Mouse (Mus musculus) ES-CJ7 (cell line): ENCODE measurements around the gene Ggt5.

Source experiments
- DNase-seq: peaks from one replicate; pipeline ENCODE4 v3.0.0; 2011; ENCODE audit warnings: low read depth, low spot score

The Ggt5 gene

DNA sequence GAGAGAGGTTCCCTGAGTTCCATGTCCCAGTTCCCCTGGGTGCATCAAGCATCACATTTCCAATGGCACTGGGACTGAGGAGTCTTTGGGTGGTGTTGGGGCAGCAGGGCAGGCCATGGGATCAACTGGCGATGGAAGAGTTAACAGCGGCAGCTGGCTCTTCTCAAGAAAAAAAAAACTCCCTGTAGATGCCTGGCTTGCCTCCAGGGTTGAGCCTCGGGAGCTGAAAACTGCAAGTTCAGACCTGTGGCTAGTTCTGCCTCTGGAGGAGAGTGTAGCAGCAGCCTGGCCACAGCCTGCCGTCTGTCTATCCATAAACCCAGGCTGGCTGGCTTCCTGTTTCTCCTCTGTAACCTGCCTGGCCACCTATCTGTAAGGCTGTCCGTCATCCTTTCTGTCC lies at the start of gene Ggt5:
Ggt5 (plus strand) TSS at position 212 of the 400 bp plus-strand sequence.
- no peak for DNase-seq

- no peak for DNase-seq
Measured at GRCm38 (mm10) chr10:75547901-75548300, 41.2 kb upstream of the Ggt5 start.

DNA sequence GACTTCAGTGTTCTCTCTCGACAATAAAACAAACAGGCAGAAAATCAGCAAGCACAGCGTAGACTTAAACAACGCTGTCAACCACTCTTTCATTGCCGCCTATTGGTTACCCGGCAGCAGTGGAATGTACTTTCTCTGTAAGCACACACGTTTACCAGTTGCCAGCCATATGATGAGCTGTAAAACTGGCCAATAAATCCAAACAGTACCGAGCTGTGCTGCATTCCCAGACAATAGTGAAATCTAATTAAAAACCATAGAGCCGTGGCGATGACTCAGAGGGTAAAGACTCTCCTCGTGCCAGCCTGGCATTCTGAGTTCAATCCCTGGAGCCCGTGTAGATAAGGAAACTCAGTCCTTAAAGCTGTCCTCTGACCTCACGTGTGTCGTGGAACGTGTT lies 40.7 kb upstream of the Ggt5 start:
- DNase-seq: no peak

GRCm38 (mm10) chr10:75549886-75550285 lies 39.3 kb upstream of the Ggt5 start:
- DNase-seq: no peak

DNA sequence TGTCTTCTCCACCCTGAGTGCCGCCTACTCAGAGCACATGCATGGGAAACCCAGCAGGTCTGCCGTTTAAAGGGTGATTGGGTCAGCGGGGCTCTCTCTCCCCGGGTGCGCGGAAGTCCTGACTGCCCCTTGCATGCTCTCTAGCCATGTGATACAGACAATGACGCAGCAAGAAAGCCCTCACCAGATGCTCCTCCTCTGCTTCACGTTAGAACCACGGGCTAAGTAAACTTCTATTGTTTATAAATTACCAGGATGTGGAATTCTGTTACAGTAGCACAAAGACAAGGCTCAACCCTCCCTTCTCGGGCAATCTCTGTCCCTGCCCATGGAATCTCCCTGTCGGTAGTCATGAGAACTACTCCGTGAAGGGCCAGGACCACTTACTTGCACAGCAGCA lies 38.0 kb upstream of the Ggt5 start:
- DNase-seq: peak; percentile 28

- no peak for DNase-seq
Measured at GRCm38 (mm10) chr10:75552106-75552505, 37.0 kb upstream of the Ggt5 start.

GRCm38 (mm10) chr10:75552701-75553450 lies 36.3 kb upstream of the Ggt5 start:
- DNase-seq: no peak

- DNase-seq: no peak
Measured at GRCm38 (mm10) chr10:75554090-75554489, 35.0 kb upstream of the Ggt5 start.

- DNase-seq: no peak
Measured at GRCm38 (mm10) chr10:75555557-75555956, 33.6 kb upstream of the Ggt5 start.

- DNase-seq: no peak
Measured at GRCm38 (mm10) chr10:75556026-75556425, 33.1 kb upstream of the Ggt5 start.

DNA sequence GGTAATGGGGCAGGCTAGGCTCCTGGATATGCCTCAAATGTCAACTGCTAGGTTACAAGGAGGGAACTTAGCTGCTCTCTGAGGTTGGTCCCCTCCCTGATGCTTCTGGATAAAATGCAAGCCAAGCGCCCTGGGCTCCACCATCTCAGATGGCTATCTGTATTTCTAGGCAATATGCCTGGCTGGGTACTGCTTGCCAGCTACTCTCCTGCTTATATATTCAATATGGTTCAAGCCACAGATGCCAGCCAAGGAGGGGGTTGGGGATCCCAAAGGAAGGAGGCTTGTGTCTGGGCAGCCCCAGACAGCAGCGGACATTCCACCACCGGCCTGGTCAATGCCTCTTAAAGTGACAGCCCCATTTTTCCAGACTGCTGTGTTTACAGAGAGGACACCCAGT lies 30.6 kb upstream of the Ggt5 start:
- no peak for DNase-seq

DNA sequence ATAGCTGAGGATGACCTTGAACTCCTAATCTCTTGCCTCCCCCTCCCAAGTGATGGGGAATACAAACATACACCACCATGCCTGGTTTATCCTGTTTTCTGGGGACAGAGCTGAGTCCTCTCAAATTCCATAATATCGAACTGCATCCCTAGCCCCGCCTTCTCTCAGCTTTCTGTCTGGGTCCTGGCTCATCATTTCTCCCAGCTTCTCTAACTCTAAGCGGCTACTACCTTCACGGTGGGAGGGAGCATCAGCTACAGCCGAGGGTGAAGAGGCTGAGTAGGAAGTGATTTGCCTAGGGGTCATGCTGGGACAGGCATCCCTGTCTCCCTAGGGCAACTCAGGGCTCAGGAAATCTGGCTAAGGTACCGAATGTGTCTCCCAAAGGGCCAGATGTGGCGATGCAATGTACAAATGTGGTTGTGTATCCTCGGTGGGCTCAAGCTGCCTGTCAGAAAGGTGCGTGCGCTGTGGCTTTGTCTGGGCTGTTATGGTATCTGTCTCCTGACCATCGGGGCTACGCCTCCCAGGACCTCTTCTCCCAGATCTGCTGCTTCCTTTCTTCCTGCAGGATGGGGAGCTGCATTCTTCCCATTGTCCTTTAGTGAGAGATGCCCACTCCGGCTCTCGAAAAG lies 30.0 kb upstream of the Ggt5 start:
- DNase-seq: no peak

DNA sequence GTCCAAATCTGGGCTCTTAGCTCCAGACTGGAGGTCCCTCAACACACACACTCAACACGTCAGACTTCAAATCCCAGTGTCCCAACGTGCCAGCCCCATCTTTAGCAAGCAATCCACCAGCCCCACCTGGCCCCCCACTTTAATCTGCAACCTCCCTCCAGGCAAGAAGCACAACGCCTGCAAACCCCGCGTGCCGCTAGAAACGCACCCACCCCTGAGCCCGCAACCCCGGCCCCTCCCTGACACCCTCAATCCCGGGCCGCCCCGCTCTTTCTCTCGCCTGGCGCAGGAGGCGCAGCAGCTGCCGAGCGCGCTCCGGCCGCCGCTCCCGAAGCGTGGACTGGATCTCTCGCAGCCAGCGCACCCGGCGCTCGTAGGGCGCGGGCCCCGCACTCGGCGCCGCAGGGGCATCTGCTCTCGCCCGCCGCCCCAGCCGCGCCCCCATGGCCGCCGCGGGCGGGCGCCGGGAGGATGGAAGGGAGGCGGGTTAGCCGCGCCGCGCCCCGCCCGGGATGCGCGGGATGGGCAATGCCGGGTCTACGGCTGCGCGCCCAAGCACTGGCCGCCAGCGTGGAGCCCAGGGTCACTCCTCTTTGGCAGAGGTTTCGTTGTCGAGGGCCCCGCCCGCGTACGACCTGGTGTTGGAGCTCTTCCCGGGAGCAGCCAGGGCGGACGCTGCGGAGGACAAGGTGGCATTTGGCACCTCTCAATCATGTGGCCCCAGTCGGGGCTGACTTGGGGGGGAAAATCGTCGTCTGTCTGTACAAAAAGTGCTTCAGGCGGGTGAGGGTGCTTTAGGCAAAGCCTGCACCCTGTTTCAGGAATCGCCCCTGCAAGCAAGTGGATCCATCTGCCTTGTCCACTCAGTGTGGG lies 29.2 kb upstream of the Ggt5 start, which contains the start of gene Lrrc75b:
Lrrc75b (minus strand) TSS at position 655 of the 873 bp plus-strand sequence.
- DNase-seq: no peak

GRCm38 (mm10) chr10:75560549-75560899 lies 28.6 kb upstream of the Ggt5 start:
- DNase-seq: no peak

DNA sequence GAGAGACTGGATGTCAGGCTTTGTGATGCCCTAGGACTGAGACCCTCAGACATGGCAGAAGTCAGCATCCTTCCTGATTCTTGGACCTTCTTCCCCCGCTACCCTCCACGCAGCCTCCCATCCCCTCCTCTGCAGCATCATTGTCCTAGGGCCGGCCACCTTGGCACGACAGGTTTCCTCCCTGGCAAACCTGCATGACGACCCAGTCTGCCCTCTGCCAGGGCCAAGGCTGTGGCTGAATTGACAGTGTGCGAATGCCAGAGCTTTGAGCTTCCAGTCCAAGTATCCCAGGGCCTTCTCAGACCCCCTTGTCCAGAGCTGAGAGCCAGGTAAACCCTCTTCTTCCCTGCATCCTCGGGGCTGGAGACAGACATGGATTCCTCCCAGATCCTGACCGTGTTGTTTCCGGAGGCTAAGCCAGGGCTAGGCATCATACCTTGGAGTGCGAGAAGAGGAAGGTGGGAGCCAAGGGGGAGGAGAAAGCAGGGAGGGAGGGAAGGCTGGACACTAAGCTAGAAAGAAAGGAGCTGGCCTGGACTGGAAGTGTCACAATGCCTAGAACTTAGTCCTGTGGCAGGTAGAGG lies 28.0 kb upstream of the Ggt5 start, which contains the start of gene Ggt1:
Ggt1 (plus strand) TSS at position 534 of the 584 bp plus-strand sequence.
- no peak for DNase-seq

GRCm38 (mm10) chr10:75562596-75562995 lies 26.5 kb upstream of the Ggt5 start:
- DNase-seq: peak; percentile 51

DNA sequence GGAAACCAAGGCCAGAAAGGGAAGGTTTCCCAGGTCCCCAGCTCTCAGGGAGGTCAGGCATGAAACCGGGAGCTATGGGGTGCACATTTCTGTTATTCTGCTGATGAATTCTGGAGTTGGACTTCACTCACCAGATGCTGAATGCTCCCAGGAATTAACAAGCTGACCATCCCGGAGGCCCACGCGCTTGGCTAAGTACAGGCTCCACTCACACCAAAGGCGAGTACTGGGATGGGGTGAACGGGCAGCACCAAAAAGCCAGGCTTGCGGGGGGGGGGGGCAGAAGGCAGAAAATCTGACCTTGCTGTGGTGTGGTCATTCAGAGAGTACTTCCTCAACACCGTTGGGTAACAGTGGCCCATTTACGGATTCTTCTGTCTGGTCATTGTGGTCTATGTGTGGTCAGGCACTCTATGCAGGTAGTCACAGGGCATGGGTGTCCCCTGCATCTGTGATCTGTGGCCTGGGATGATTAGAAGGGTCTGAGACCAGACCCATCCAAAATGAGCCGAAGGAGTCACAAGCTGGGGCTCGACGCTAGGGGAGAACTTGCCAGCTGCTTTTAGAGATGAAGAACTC lies 24.4 kb upstream of the Ggt5 start:
- no peak for DNase-seq

DNA sequence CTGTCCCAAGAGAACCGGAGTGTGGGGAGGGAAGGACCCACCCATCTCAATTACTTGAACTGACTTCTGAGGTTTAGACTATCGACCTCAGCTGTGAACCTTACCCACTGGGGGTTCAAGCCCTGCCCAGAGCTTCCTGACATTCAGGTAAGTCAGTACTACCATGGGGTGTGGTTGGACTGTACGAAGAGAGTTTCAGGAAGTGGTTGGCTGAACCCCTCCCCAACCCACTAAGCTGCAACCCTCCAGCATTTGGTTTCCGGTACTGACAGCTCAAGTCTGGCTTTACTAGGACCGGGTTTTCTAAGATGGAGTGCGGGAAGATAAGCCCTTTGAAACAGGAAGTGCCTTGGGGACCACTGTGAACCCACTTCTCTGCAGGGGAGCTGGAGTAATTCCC lies 23.7 kb upstream of the Ggt5 start:
- peak; percentile 68 for DNase-seq

DNA sequence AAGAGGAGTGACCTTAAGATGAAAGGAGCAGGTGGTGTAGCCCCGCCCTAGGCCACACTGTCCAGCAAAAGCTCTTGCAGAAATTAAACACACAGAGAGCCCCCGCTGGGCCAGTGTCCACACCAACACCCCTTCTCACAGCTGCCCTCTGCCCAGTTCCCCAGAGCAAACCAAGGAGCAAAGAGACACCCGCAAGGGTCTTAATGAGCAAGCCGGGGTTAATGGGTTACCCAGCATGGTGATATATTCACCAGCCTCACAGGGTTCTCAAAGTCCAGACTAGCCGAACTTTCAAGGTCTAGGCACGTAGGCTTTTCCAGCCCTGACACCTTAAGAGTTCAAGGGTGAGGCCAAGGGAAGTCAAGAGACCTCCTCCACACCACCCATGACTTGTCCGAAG lies 23.2 kb upstream of the Ggt5 start:
- DNase-seq: peak; percentile 38

- DNase-seq: peak; percentile 58
Measured at GRCm38 (mm10) chr10:75566321-75566720, 22.8 kb upstream of the Ggt5 start.

GRCm38 (mm10) chr10:75566765-75567164 lies 22.4 kb upstream of the Ggt5 start:
- DNase-seq: peak; percentile 35

DNA sequence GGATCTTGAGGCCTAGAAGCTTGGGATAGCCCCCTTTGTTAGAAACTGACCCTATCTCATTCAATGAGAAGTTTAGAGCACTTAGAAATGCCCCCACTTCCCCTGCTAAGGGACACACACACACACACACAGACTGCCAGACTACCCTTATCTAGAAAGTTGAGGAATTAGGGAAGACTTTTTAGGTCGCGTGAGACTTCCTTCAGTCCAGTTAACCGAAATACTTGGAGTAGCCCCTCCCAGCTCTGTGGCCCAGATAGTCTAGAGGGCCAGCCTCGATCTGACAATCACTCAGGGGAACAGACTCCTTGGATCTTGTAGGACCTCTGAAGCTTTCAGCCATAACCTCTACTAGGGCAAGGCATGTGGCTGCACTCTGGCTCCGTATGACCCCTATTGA lies 21.1 kb upstream of the Ggt5 start:
- no peak for DNase-seq
